Mouse (Mus musculus) bone marrow, adult 2 months (tissue): ENCODE measurements around the gene Fastkd1.

ENCODE experiments used
- CTCF ChIP-seq: fragments of 200-500 bp; IDR thresholded peaks from 2 replicates; pipeline ENCODE4 v1.5.1; 2011; ENCODE audit warnings: low read length, control low read depth; ENCODE audit not compliant: control insufficient read depth, insufficient read depth
- POLR2A ChIP-seq: fragments of 200-500 bp; IDR thresholded peaks from 2 replicates; pipeline ENCODE4 v1.6.1; 2011; ENCODE audit warnings: low read depth, mild to moderate bottlenecking, control low read depth, low read length, borderline replicate concordance; ENCODE audit not compliant: control insufficient read depth

- TF ChIP-seq POLR2A (no peak), CTCF (no peak)
These were observed 49.4 kb downstream of the Fastkd1 start for GRCm38 (mm10) chr2:69663827-69664476.
